ENCODE assay signal across 7 mouse cellular contexts in genomic region chr5:104571282-104571921, GRCm38 (mm10).
DNase-seq lines count a peak whose midpoint lies in the region; ATAC-seq lines count a peak whose summit lies in the region.
"Not testable (repeated sequence)": the region's sequence is repeated elsewhere in the genome, so short reads cannot be mapped to it uniquely, and the experiment has no call there.

No protein-coding gene starts in this region.

- not testable (repeated sequence) for H3K4me2 ChIP-seq in embryonic facial prominence, embryonic 11.5 days (ENCODE audit: low read depth, low read length)
- peak overlapping the region; percentile 54 for H3K4me2 ChIP-seq in midbrain, embryonic 13.5 days (replicated peaks)

- peak overlapping the region; percentile 71 for H3K9ac ChIP-seq in embryonic facial prominence, embryonic 11.5 days (replicated peaks; ENCODE audit: low read length)
- peak overlapping the region; percentile 81 for H3K9ac ChIP-seq in midbrain, embryonic 13.5 days (replicated peaks)

- H3K9me3 ChIP-seq in embryonic facial prominence, embryonic 11.5 days (replicated peaks; ENCODE audit: control insufficient read depth, low read length); limb, embryonic 10.5 days (replicated peaks): not testable (repeated sequence)
- peaks cover 18% of the 10 kb centered on the region for H3K9me3 ChIP-seq in midbrain, embryonic 13.5 days

- WGBS in embryonic facial prominence, embryonic 11.5 days: 4% methylated on average over 18 of the region's 19 CpGs
- WGBS in limb, embryonic 10.5 days: 3% methylated on average over 18 of the region's 19 CpGs
- 2% methylated on average over 18 of the region's 19 CpGs for WGBS in midbrain, embryonic 13.5 days

- H3K36me3 ChIP-seq in embryonic facial prominence, embryonic 11.5 days (replicated peaks; ENCODE audit: control insufficient read depth, insufficient read depth, low read depth, low read length): not testable (repeated sequence)
- peaks cover 24% of the 10 kb centered on the region for H3K36me3 ChIP-seq in limb, embryonic 10.5 days
- H3K36me3 ChIP-seq in midbrain, embryonic 13.5 days: peaks cover 15% of the 10 kb centered on the region

- H3K4me1 ChIP-seq in embryonic facial prominence, embryonic 11.5 days (ENCODE audit: control insufficient read depth, insufficient read depth, low read length); limb, embryonic 10.5 days; midbrain, embryonic 13.5 days (replicated peaks): not testable (repeated sequence)

- not testable (repeated sequence) for H3K27me3 ChIP-seq in embryonic facial prominence, embryonic 11.5 days (ENCODE audit: control insufficient read depth, insufficient read depth, low read length); limb, embryonic 10.5 days (ENCODE audit: low read depth, poor library complexity, severe bottlenecking); midbrain, embryonic 13.5 days

- not testable (repeated sequence) for H3K27ac ChIP-seq in embryonic facial prominence, embryonic 11.5 days (replicated peaks; ENCODE audit: low read depth, low read length)
- H3K27ac ChIP-seq in limb, embryonic 10.5 days: peak overlapping the region; percentile 87
- H3K27ac ChIP-seq in midbrain, embryonic 13.5 days: peak overlapping the region; percentile 87

- peak; percentile 96 for ATAC-seq in embryonic facial prominence, embryonic 11.5 days (replicated peaks; ENCODE audit: insufficient number of reproducible peaks, low FRiP score, low TSS enrichment, low read depth)
- peak; percentile 99 for ATAC-seq in granulocyte monocyte progenitor cell, adult 5-6 weeks (replicated peaks; ENCODE audit: poor library complexity, severe bottlenecking)
- ATAC-seq in midbrain, embryonic 13.5 days: peak; percentile 98

- peak overlapping the region; percentile 51 for H3K4me3 ChIP-seq in embryonic facial prominence, embryonic 11.5 days (ENCODE audit: low read depth, low read length)
- peak overlapping the region; percentile 60 for H3K4me3 ChIP-seq in limb, embryonic 10.5 days
- H3K4me3 ChIP-seq in midbrain, embryonic 13.5 days (replicated peaks): peak overlapping the region; percentile 68

- peak; percentile 89 for DNase-seq in adrenal gland, postnatal 14 days
- peak; percentile 88 for DNase-seq in embryonic facial prominence, embryonic 11.5 days (ENCODE audit: low spot score)
- peak; percentile 91 for DNase-seq in kidney, adult 11 months
- DNase-seq in limb, embryonic 10.5 days (ENCODE audit: low spot score): peak; percentile 71
- peak; percentile 72 for DNase-seq in spleen, adult 12 weeks (ENCODE audit: low spot score)
